Mouse (Mus musculus): ENCODE data around the gene Gm11034. TPM values are rescaled to one million over a fixed set of nuclear protein-coding genes. Genes with fewer than 3 reads are reported as not detected.

Gm11034 gene
- not detected in 2 replicates for polyA plus RNA-seq (2012; rRNA removed; ENCODE audit: low replicate concordance)

GRCm38 (mm10) chr8:72213536-72213935, at the start of gene Gm11034:
Gene Gm11034, minus strand, starts transcription at chr8:72213636.

GRCm38 (mm10) chr8:72239499-72240402, 26.3 kb upstream of the Gm11034 start, which contains the start of gene Ap1m1:
Gene Ap1m1, plus strand, starts transcription at chr8:72240018.

GRCm38 (mm10) chr8:72219541-72220363, 6.3 kb upstream of the Gm11034 start, which contains the start of gene Fam32a:
Gene Fam32a, plus strand, starts transcription at chr8:72219730.

GRCm38 (mm10) chr8:72212751-72213150, 685 bp downstream of the Gm11034 start, which contains the start of gene Cib3:
Gene Cib3, minus strand, starts transcription at chr8:72212837.

GRCm38 (mm10) chr8:72189417-72190214, 23.8 kb downstream of the Gm11034 start, which contains the start of gene Hsh2d:
Gene Hsh2d, plus strand, starts transcription at chr8:72189638.

Other genes starting within 250 kb of the Gm11034 start
- gene Cyp4f18, start 204.0 kb downstream of the Gm11034 start, polyA plus RNA-seq (2012; rRNA removed; ENCODE audit: low replicate concordance) = 7.6 and 16.6 TPM in 2 replicates
- gene Olfr372, start 172.4 kb downstream of the Gm11034 start, polyA plus RNA-seq (2012; rRNA removed; ENCODE audit: low replicate concordance) = not detected in 2 replicates
- gene Olfr373, start 130.5 kb downstream of the Gm11034 start, polyA plus RNA-seq (2012; rRNA removed; ENCODE audit: low replicate concordance) = not detected in 2 replicates
- gene Olfr374, start 106.6 kb downstream of the Gm11034 start, polyA plus RNA-seq (2012; rRNA removed; ENCODE audit: low replicate concordance) = not detected in 2 replicates
- gene Tpm4, start 78.7 kb downstream of the Gm11034 start, polyA plus RNA-seq (2012; rRNA removed; ENCODE audit: low replicate concordance) = 13.1 and 18.1 TPM in 2 replicates
- 39.6 and 59.2 TPM in 2 replicates for gene Rab8a, start 52.4 kb downstream of the Gm11034 start, polyA plus RNA-seq (2012; rRNA removed; ENCODE audit: low replicate concordance)
- 3.3 and 3.4 TPM in 2 replicates for gene Hsh2d, start 24.0 kb downstream of the Gm11034 start, polyA plus RNA-seq (2012; rRNA removed; ENCODE audit: low replicate concordance)
- 0.27 TPM in 1 of 2 replicates, not detected in the other for gene Cib3, start 799 bp downstream of the Gm11034 start, polyA plus RNA-seq (2012; rRNA removed; ENCODE audit: low replicate concordance)
- 17.5 and 26.9 TPM in 2 replicates for gene Fam32a, start 6.1 kb upstream of the Gm11034 start, polyA plus RNA-seq (2012; rRNA removed; ENCODE audit: low replicate concordance)
- 35.4 and 46.7 TPM in 2 replicates for gene Ap1m1, start 26.4 kb upstream of the Gm11034 start, polyA plus RNA-seq (2012; rRNA removed; ENCODE audit: low replicate concordance)
- gene Gm10282, start 91.6 kb upstream of the Gm11034 start, polyA plus RNA-seq (2012; rRNA removed; ENCODE audit: low replicate concordance) = not detected in 2 replicates
- 15.6 and 42.1 TPM in 2 replicates for gene Klf2, start 105.4 kb upstream of the Gm11034 start, polyA plus RNA-seq (2012; rRNA removed; ENCODE audit: low replicate concordance)
- gene Eps15l1, start 207.8 kb upstream of the Gm11034 start, polyA plus RNA-seq (2012; rRNA removed; ENCODE audit: low replicate concordance) = 17.3 and 17.9 TPM in 2 replicates
- not detected in 2 replicates for gene Calr3, start 230.2 kb upstream of the Gm11034 start, polyA plus RNA-seq (2012; rRNA removed; ENCODE audit: low replicate concordance)
- 2.3 and 3.4 TPM in 2 replicates for gene 1700030K09Rik, start 230.2 kb upstream of the Gm11034 start, polyA plus RNA-seq (2012; rRNA removed; ENCODE audit: low replicate concordance)